Mouse (Mus musculus) megakaryocyte, embryonic 14.5 days (primary cell): ENCODE results near the gene Spcs2. TPM values are rescaled to one million over a fixed set of nuclear protein-coding genes. Genes with fewer than 3 reads are reported as not detected.

Source experiments
- H3K27me3 ChIP-seq: replicated peaks from 2 replicates; pipeline ENCODE3; 2012; ENCODE audit warnings: inconsistent platforms
- H3K36me3 ChIP-seq: replicated peaks from 2 replicates; pipeline ENCODE3; 2012; ENCODE audit warnings: low read length, inconsistent platforms, mixed read lengths
- H3K4me1 ChIP-seq: 2 replicates; pipeline ENCODE4 v1.6.1; 2012; ENCODE audit warnings: inconsistent platforms
- H3K4me3 ChIP-seq: replicated peaks from 2 replicates; pipeline ENCODE3; 2012; ENCODE audit warnings: moderate library complexity, mild to moderate bottlenecking, inconsistent platforms
- H3K9me3 ChIP-seq: 2 replicates; pipeline ENCODE4 v1.6.1; 2012; ENCODE audit warnings: inconsistent platforms
- FLI1 ChIP-seq: IDR thresholded peaks from 2 replicates; pipeline ENCODE4 v1.6.1; 2012; ENCODE audit warnings: low read length, inconsistent platforms, mixed read lengths
- GATA1 ChIP-seq: IDR thresholded peaks from 3 replicates; pipeline ENCODE4 v1.6.1; 2012; ENCODE audit warnings: mixed read lengths, low read length, inconsistent platforms, borderline replicate concordance
- polyA plus RNA-seq: library from polyadenylated mRNA; stranded (reverse); fragments of >175 nt; gene quantifications from 2 replicates; pipeline ENCODE4 v1.2.3, GENCODE M21; 2012; ENCODE audit warnings: low replicate concordance; ENCODE audit not compliant: insufficient read depth

Spcs2 gene
- polyA plus RNA-seq, result 18.5 and 108 TPM in 2 replicates

- H3K4me3 ChIP-seq, result no peak within 1 kb of the TSS
- H3K27me3 ChIP-seq, result peaks cover 8% of the 10 kb centered on the region
- H3K9me3 ChIP-seq, result no peaks in the 10 kb centered on the region
- TF ChIP-seq GATA1 (no peak), FLI1 (no peak)
- no peaks in the 10 kb centered on the region for H3K36me3 ChIP-seq
- H3K4me1 ChIP-seq, result peaks cover 50% of the 10 kb centered on the region
Observed at GRCm38 (mm10) chr7:99863362-99863761, at the start of gene Spcs2. Spcs2 (minus strand) TSS chr7:99863462.

DNA sequence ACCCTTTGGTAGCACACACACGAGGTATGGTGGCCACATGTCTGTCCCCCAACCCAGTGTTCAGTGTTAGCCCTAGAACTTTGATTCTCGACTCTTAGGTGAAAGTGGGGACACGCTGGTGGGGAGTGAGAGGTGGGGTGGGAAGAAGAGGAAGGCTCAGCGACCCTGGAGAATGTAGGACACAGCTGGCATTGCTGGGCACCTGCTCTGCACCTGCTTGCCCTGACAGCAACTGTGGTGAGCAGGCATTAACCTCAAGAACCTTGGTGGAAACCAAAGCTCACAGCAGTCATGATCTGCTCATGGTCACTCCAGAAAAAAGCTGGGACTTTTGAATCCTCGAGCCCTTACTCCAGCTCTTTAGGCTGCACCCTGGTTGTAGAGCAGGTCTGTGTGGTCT, 47.8 kb upstream of the Spcs2 start:
- Histone ChIP-seq H3K4me3 (no peak overlapping the region), H3K27me3 (peaks cover 68% of the 10 kb centered on the region), H3K4me1 (peaks cover 3% of the 10 kb centered on the region; the same call in 1 of the 2 replicates), H3K9me3 (peaks cover 12% of the 10 kb centered on the region), H3K36me3 (no peaks in the 10 kb centered on the region)
- TF ChIP-seq FLI1 (no peak), GATA1 (no peak)

- peaks cover 65% of the 10 kb centered on the region for H3K27me3 ChIP-seq
- H3K4me3 ChIP-seq, result no peak overlapping the region
- H3K9me3 ChIP-seq, result peaks cover 12% of the 10 kb centered on the region
- no peaks in the 10 kb centered on the region for H3K36me3 ChIP-seq
- peaks cover 13% of the 10 kb centered on the region for H3K4me1 ChIP-seq
- TF ChIP-seq GATA1 (no peak), FLI1 (no peak)
Observed at GRCm38 (mm10) chr7:99907463-99907862, 44.2 kb upstream of the Spcs2 start.

GRCm38 (mm10) chr7:99906346-99906745, 43.1 kb upstream of the Spcs2 start:
- Histone ChIP-seq H3K4me1 (peaks cover 13% of the 10 kb centered on the region), H3K4me3 (no peak overlapping the region)
- TF ChIP-seq FLI1, result no peak
- TF ChIP-seq GATA1, result no peak

DNA sequence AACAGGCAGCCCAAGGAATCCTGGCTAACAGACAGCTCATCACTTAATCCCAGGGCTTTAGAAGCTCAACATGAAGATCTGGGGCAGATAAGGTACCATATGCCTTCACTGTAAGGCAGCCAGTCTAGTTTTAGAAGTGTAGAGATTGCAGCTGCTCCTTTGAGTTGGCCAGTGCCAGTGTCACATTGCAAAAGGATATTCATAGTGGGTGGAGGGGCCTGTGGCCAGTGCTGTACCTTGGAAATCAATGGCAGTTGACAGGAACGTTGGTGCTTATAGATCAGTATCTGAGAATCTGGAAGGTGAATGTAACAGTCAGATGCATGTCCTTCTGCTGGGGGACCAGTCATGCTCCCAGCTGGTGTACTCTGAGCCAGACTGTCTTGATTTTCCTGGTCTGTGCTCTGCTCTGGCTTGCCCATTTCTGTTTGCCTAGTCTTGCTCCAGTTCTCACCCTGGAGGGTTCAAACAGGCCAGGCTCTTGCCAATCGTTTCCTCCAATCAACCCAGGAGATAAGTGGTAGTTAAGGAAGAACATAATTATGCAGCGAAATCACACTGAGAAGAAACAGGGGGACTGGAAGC, 41.3 kb upstream of the Spcs2 start:
- H3K4me1 ChIP-seq, result peaks cover 13% of the 10 kb centered on the region

More at GRCm38 (mm10) chr7:99906346-99906745, 43.1 kb upstream of the Spcs2 start:
- Histone ChIP-seq H3K9me3 (peaks cover 12% of the 10 kb centered on the region), H3K27me3 (peaks cover 69% of the 10 kb centered on the region), H3K36me3 (no peaks in the 10 kb centered on the region)

DNA sequence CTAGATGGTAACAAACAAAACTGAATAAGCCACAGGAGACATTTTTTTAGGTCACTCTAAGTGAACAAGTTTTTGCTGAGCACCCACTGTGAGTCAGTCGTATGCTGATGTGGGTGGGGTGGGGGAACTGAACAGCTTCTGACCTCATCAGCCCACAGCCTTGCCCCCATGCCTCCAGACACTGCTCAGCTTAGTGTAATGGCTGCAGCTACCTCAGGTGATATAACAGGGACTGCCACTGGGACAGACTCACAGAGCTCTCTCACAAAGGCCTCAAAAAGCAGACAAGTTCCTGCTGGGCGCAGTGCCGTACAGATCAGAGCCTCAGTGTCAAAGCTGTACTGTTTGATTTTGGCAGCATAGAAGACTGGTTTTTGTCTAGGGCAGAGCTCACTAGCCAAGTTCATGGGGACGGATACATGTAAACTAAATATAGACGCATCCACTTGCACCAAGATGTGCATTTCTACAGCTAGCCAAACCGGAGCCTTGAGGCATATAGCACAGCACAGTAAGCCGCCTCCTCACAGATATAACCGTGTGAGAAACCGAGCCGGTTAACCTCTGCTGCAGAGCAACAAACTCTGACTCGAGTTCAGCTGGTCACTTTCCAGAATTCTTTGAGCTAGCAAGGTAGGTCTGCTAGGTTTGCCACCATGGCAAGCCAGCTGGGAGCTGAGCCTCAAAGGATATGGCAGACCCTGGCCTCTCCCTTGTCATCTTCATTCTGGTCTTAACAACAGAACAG, 39.8 kb upstream of the Spcs2 start:
- Histone ChIP-seq H3K27me3 (peaks cover 73% of the 10 kb centered on the region), H3K4me1 (peaks cover 13% of the 10 kb centered on the region), H3K9me3 (no peaks in the 10 kb centered on the region), H3K36me3 (no peaks in the 10 kb centered on the region), H3K4me3 (no peak overlapping the region)
- no peak for TF ChIP-seq GATA1
- TF ChIP-seq FLI1, result no peak

More for the DNA sequence above, 41.3 kb upstream of the Spcs2 start:
- TF ChIP-seq GATA1, result no peak
- no peak for TF ChIP-seq FLI1
- no peak overlapping the region for H3K4me3 ChIP-seq
- no peaks in the 10 kb centered on the region for H3K9me3 ChIP-seq
- peaks cover 66% of the 10 kb centered on the region for H3K27me3 ChIP-seq
- H3K36me3 ChIP-seq, result no peaks in the 10 kb centered on the region

GRCm38 (mm10) chr7:99902208-99902607, 38.9 kb upstream of the Spcs2 start:
- Histone ChIP-seq H3K9me3 (no peaks in the 10 kb centered on the region), H3K4me1 (peaks cover 10% of the 10 kb centered on the region), H3K27me3 (peaks cover 73% of the 10 kb centered on the region), H3K4me3 (no peak overlapping the region), H3K36me3 (no peaks in the 10 kb centered on the region)
- TF ChIP-seq FLI1 (no peak), GATA1 (no peak)

- Histone ChIP-seq H3K4me1 (0 out of 2 replicates have a peak, but pooled peaks cover 1% of the 10 kb centered on the region), H3K9me3 (no peaks in the 10 kb centered on the region), H3K27me3 (peaks cover 55% of the 10 kb centered on the region), H3K36me3 (no peaks in the 10 kb centered on the region), H3K4me3 (no peak overlapping the region)
- TF ChIP-seq FLI1 (no peak), GATA1 (no peak)
Observed at GRCm38 (mm10) chr7:99896905-99897304, 33.6 kb upstream of the Spcs2 start.

GRCm38 (mm10) chr7:99894478-99894877, 31.2 kb upstream of the Spcs2 start:
- H3K4me1 ChIP-seq, result peaks cover 15% of the 10 kb centered on the region
- H3K9me3 ChIP-seq, result no peaks in the 10 kb centered on the region
- H3K4me3 ChIP-seq, result no peak overlapping the region
- TF ChIP-seq GATA1, result no peak
- no peak for TF ChIP-seq FLI1
- peaks cover 41% of the 10 kb centered on the region for H3K27me3 ChIP-seq
- H3K36me3 ChIP-seq, result no peaks in the 10 kb centered on the region

GRCm38 (mm10) chr7:99893967-99894366, 30.7 kb upstream of the Spcs2 start:
- Histone ChIP-seq H3K9me3 (no peaks in the 10 kb centered on the region), H3K4me3 (no peak overlapping the region), H3K27me3 (peaks cover 40% of the 10 kb centered on the region), H3K4me1 (peaks cover 20% of the 10 kb centered on the region), H3K36me3 (no peaks in the 10 kb centered on the region)
- TF ChIP-seq FLI1 (no peak), GATA1 (no peak)
